Mouse (Mus musculus): ENCODE data around the gene Snx3.

The Snx3 gene

GRCm38 (mm10) chr10:42578698-42579474 lies 77.1 kb downstream of the Snx3 start:
- DNase-seq (ENCODE audit: low read depth, low spot score) = no peak

- DNase-seq (ENCODE audit: low read depth, low spot score) = no peak
Measured at GRCm38 (mm10) chr10:42579475-42580130, 77.8 kb downstream of the Snx3 start.

- no peak for DNase-seq (ENCODE audit: low read depth, low spot score)
Measured at GRCm38 (mm10) chr10:42580131-42580950, 78.5 kb downstream of the Snx3 start.

GRCm38 (mm10) chr10:42580951-42581277 lies 79.1 kb downstream of the Snx3 start:
- no peak for DNase-seq (ENCODE audit: low read depth, low spot score)

GRCm38 (mm10) chr10:42581694-42582565 lies 80.1 kb downstream of the Snx3 start:
- DNase-seq (ENCODE audit: low read depth, low spot score) = no peak

GRCm38 (mm10) chr10:42582566-42583110 lies 80.8 kb downstream of the Snx3 start:
- DNase-seq (ENCODE audit: low read depth, low spot score) = no peak

- no peak for DNase-seq (ENCODE audit: low read depth, low spot score)
Measured at GRCm38 (mm10) chr10:42583157-42583872, 81.5 kb downstream of the Snx3 start, which contains the start of the genes Nr2e1 and Ostm1. Nr2e1 (minus strand) TSS chr10:42583632. Ostm1 (plus strand) TSS chr10:42583822.

GRCm38 (mm10) chr10:42583902-42584435 lies 82.1 kb downstream of the Snx3 start:
- no peak for DNase-seq (ENCODE audit: low read depth, low spot score)

GRCm38 (mm10) chr10:42584436-42584983 lies 82.7 kb downstream of the Snx3 start:
- no peak for DNase-seq (ENCODE audit: low read depth, low spot score)

Data from 3T3-L1 (cell line).